Mouse (Mus musculus): Measurements from ENCODE around the gene Ncmap. TPM values are rescaled to one million over a fixed set of nuclear protein-coding genes. Genes with fewer than 3 reads are reported as not detected.
"Not testable (repeated sequence)": the region's sequence is repeated elsewhere in the genome, so short reads cannot be mapped to it uniquely, and the experiment has no call there.

Ncmap gene
- total RNA-seq, 2 experiments from 2014 or later, result 0.60 TPM; not detected in 1

DNA sequence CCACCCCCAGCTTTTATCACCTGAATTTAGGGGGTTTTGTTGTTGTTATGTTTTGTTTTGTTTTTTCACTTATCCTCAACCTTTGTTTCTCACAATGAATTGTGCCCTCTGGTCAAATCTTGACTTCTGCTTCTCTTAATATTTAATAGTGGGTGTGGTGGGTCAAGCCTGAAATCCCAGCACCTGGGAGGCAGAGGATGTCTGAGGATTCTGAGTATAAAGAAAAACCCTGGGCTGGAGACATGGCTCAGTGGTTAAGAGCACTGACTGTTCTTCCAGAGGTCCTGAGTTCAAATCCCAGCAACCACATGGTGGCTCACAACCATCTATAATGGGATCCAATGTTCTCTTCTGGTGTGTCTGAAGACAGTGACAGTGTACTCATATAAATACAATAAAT is 43.3 kb downstream of the Ncmap start:
- DNase-seq, result not testable (repeated sequence)
- intact Hi-C loops (cut with DNase I), result loop anchor here (5.0 kb wide), 1 partner anchor 313 kb away; no protein-coding TSS in a partner anchor

DNA sequence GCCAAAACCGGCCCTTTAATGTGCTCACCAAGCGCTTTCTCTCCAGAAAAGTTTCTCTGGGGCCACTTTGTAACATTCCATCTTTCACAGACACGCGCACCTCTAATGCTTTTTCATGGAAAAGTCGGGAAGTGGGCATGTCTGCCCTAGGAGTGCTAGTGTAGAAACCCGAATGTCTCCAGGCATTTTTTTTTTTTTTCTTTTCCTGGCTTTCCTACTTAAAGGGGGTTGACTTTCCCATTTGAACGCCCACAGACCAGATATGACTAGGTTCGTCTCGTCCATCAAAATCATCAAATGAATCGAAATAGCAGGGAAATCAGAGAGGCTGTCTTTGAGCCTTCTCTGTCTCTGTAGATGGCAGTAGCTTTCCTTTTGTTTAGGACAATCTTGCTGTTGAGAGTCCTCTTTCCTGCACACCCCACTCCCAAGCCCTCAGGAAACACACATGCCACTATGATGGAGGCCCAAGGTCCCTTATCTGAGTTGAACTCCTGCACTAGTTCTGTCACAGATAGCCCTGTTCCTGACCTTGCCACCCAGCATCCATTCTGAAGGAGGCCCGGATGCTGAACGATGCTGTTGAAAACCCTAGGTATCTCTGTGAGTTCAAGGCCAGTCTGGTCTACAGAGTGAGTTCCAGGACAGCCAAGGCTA is 44.1 kb downstream of the Ncmap start:
- DNase-seq, result peak in 1 of 2 experiments; percentile 12
- intact Hi-C loops (cut with DNase I), result no loop called here

DNA sequence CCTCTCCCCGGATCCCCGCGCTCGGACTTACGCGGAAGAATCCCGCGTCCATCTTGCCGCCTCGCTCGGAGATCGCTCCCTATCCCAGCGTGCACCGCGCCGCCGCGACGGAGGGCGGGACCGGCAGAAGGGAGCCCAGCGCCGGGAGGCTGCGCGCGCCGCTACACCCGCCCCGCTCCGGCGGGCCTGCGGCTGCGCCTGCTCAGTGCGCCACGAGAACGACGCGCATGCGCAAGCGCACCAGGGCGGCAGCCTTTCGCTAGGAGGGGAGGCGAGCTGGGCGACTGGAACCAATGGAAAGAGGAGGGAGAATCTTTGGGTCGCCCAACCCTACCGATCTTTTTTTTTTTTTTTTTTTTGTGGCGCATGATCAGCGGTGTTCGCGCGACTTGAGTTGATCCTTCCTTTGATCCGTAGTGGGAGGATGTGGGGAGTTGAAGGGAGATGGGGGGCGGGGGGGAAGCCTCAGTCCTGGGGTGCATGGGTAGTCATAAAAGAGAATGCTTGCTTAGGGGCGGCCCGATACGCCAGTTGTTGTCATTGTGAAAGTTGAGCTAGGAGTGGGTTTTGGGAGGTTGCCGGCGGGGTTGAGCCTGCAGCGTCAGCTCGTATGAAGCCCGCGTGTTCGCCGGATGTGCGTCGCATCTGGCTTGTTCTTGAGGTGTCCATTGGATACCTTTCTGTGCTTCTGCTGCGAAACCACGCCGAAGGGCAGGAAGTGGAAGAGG is 44.8 kb downstream of the Ncmap start, which contains the start of gene Srrm1:
Srrm1 (minus strand) TSS at position 256 of the 728 bp plus-strand sequence.
- intact Hi-C loops (cut with DNase I), result no loop called here
- peak; percentile 100 for DNase-seq

DNA sequence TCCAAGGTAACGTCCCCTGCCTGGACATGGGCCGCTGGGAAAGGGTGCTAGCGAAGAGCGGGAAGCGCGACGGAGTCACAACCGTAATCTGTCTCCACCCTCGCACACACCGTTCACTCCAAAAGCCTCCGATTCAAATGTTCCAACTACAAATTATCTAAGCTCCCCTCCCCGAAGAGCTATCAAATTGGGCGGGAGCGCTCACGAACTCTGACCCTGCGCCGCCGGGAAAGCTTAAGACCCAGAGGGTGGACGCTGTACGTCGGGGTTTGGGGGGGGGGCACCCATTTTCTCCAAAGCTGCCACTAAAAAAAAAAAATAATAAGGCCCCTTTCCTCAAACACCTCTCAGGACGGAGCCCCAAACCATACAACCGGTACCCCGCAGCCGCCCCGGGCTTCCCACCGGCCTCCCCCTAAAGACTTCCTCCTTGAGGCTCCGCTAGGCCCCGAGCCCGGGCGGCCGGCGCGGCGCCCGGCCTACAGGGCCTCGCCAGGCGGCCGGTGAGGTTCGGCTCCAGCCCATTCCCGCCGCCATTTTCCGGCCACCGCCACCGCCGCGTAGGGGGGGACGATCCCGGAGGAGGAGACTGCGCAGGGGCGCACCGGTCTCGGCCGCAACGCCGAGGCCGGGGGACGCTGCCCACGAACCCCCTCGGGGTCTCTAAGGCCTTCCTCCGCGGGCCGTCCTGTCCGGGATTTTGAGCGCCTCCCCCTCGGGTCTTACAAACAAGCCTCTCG is 45.5 kb downstream of the Ncmap start:
- intact Hi-C loops (cut with DNase I), result no loop called here
- DNase-seq, result no peak

DNA sequence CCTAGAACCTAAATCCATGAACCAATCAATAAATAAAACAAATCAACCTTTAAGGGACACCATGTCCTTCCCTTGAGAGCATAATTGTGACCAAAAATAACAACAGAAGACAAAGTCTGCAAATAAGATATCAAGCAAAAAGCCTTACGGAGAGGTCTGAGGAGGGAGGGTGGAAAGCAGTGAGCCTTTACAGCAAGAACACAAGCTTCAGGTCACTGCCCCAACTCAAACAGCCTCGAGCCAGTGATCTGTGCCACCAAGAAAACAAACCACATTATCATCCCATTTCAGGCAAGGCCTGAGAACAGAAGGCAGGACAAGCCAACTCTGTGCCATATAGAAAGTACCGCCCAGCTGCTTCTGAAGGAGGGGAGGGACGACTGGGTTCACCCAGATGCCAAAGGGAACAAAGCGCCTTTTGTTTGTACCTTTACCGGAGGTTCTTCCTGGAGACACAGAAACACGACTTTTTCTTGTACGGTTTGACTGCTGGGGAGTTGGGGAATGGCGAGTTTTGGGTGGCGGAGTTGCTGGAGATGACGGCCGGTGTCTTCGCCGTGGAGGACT is 60.6 kb downstream of the Ncmap start:
- no peak for DNase-seq
- intact Hi-C loops (cut with DNase I), result no loop called here

DNA sequence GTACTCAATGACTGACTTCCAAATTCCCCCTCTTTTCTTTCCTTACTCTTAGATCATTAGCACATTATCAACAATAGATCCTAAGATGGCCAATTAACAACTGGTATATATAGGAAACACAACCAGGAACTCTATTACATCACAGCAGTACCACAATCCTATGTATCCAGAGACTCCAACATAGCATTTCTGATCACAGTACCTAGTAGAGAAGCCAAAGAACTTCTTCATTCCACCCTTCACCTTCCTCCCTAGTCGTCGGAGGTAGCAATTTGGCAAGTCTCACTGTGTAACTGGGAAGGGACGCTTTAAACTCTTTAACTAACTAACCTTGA is 62.0 kb downstream of the Ncmap start:
- intact Hi-C loops (cut with DNase I), result no loop called here
- no peak for DNase-seq

DNA sequence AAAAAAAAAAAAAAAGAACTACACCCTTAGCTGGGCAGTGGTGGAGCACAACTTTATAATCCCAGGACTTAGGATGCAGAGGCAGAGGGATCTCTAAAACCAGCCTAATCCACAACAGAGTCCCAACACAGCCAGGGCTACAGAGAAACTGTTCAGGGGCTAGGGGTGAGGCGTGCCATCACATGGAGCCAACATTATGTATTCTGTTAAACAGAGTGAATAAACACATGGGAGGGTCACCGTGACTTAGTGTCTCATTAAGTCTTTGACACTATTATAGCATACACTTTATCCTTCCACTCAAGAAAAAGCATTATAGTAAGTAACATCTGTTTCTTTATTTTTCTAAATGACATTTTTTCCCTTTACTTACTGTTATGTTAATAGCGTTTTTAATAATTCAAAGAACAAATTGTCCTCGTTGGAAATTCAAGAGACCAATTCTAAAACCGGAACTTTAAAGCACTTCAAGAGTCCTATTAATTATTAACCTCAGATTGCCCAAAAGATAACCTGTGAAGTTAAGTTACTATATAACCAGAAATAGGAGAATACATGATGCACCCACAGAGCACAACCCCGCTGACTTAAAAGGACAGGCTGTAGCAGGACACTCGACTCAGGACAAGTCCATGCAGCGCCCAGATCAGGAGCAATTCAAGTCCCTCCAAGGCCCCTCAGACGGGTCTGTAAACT is 62.6 kb downstream of the Ncmap start:
- intact Hi-C loops (cut with DNase I), result no loop called here
- DNase-seq, result no peak

DNA sequence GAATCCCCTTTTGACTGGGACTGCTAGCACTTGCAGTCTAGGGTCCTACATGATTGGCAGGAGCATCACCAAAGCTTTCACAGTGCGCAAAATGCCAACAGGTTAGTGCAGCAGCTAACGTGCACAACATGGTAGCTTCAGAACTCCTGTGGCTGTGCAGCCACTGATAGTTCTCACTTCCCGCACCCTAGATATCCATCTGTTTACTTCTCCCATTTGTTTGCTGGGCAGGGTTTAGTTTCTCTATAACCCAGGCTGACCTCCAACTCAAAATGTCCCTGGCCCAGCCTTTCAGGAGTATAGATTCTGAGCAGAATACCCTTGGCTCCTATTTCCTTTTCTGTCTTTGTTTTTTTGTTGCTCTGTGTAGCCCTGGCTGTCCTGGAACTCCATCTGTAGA is 71.6 kb downstream of the Ncmap start:
- intact Hi-C loops (cut with DNase I), result loop anchor here (10.0 kb wide), 1 partner anchor 262 kb away; no protein-coding TSS in a partner anchor
- DNase-seq, result no peak

DNA sequence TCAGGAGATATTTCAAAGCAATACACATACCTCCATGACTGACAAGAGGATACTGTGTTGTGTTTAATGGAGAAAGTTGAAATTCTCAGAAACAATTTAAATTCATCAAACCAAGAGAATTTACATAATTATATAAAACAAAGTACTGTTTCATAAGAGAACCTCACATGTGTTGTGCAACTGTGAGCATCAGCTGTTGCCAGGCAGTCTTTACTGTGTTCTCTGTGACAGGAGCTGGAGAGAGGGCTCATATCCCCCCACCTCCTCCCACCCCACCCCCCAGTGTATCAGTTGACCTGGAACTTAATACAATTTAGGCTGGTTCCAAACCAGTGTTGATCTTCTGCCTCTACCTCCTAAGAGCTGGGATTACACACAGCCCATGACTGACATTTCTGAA is 72.0 kb downstream of the Ncmap start:
- no peak for DNase-seq
- intact Hi-C loops (cut with DNase I), result loop anchor here (10.0 kb wide), 1 partner anchor 261 kb away; no protein-coding TSS in a partner anchor

DNA sequence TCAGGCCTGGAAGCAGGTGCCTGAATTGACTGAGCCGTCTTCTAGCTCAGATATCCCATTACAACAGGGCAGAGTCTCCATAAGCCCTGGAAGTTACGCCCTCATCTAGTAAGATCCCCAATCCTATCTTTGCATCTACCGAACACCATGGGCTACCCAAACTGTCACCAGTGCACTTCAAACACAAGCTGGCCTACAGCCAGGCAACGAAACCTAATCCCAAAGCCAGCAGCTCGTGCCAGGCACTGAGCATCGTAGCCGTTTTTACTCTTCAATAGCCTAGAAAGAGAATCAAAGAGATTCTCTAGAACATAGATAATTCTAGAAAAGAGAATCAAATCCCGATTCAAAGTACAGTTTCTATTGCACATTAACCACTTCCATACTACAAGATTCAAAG is 75.0 kb downstream of the Ncmap start:
- intact Hi-C loops (cut with DNase I), result loop anchor here (10.0 kb wide), 1 partner anchor 258 kb away; no protein-coding TSS in a partner anchor
- no peak for DNase-seq

Small RNA genes within 50 kb of the gene (microRNA-seq; reads per million reads assigned to microRNA genes)
- 474 to 525 reads per million in 2 experiments for gene Mir700

Other genes starting within 250 kb of the Ncmap start
- 100 to 1,000 TPM; 251 to 264 TPM for gene Clic4, start 125.4 kb downstream of the Ncmap start, total RNA-seq (2021)
- gene Srrm1, start 44.9 kb downstream of the Ncmap start, total RNA-seq (2021), result 10 to 100 TPM; 74.7 to 82.1 TPM
- 10 to 100 TPM; 11.2 to 14.4 TPM for gene Rcan3, start 35.6 kb upstream of the Ncmap start, total RNA-seq (2021)
- gene Stpg1, start 96.6 kb upstream of the Ncmap start, total RNA-seq (2021), result under 1 TPM in 1 of 2 experiments, not detected in 1; 0.39 TPM
- 10 to 100 TPM; 29.3 to 34.0 TPM for gene Nipal3, start 96.8 kb upstream of the Ncmap start, total RNA-seq (2021)
- gene Grhl3, start 175.4 kb upstream of the Ncmap start, total RNA-seq (2021), result not detected

Measured in heart, postnatal 14 days (tissue).